Mouse (Mus musculus): Measurements from ENCODE around the gene Tgfa.

GRCm38 (mm10) chr6:86232367-86232766 lies 37.3 kb downstream of the Tgfa start:
- TF ChIP-seq USF1 (IDR thresholded peaks at IDR 0.05; ENCODE audit: low read depth) (no peak), POLR2A (IDR thresholded peaks at IDR 0.05; ENCODE audit: insufficient read length, low read depth) (no peak), POLR2AphosphoS2 (IDR thresholded peaks at IDR 0.05; ENCODE audit: insufficient read length, low read depth) (no peak), MYOG (IDR thresholded peaks at IDR 0.05; ENCODE audit: control insufficient read depth in 1 of 3, insufficient read depth in 1 of 3, insufficient read length in 2 of 3, low read depth in 2 of 3) (no peak), MAX (IDR thresholded peaks at IDR 0.05; ENCODE audit: low read depth) (no peak), TCF12 (IDR thresholded peaks at IDR 0.05; ENCODE audit: insufficient read depth, poor library complexity, severe bottlenecking) (no peak)
